Mouse (Mus musculus): Measurements from ENCODE around the gene Ttc16.

DNA sequence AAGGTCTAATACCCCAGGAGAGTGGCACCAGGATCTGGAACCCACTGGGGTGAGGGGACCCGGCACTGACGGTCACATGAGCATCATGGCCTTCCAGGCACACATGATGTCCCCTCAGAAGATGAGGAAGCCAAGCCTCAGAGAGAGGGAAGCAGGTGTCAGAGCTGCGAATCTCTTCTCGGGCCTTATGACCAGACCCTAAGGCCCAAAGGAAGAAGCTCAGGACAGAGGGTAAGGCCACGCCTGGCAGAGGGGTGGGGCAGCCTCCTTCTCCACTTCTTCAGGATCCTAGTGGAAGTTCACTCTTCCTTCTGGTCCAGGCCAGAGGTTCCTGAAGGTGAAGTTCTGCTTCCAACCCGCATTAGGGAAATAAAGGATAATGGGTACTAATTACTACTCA, 42.7 kb downstream of the Ttc16 start:
- TF ChIP-seq MAFK (IDR thresholded peaks at IDR 0.05; ENCODE audit: insufficient read depth, low read depth, low read length) (no peak), HCFC1 (IDR thresholded peaks at IDR 0.05; ENCODE audit: borderline replicate concordance, insufficient read depth, low read length) (no peak), ZNF384 (IDR thresholded peaks at IDR 0.05; ENCODE audit: low read depth, low read length) (no peak), ZC3H11A (IDR thresholded peaks at IDR 0.05; ENCODE audit: borderline replicate concordance, low read depth, low read length) (no peak), CHD2 (IDR thresholded peaks at IDR 0.05; ENCODE audit: low read depth, low read length) (no peak)

Data from ES-E14 (cell line).